Mouse (Mus musculus) erythroblast, adult 5-6 weeks (primary cell): Measurements from ENCODE around the gene Pcgf1. TPM values are rescaled to one million over a fixed set of nuclear protein-coding genes. Genes with fewer than 3 reads are reported as not detected.

Experiments used
- ATAC-seq: replicated peaks from 2 replicates; pipeline ENCODE4 v1.8.0; 2016; ENCODE audit warnings: moderate number of reproducible peaks, mild to moderate bottlenecking, moderate TSS enrichment, inconsistent platforms; ENCODE audit not compliant: poor library complexity, low FRiP score, severe bottlenecking
- total RNA-seq, 2 experiments: library from RNA; stranded (forward) in 1 of 2; stranded (reverse) in 1 of 2; fragments of 150-400 nt in 1 of 2; fragments of 200-764, 138-1000 nt in 1 of 2; gene quantifications; 2 replicates each; pipeline versions ENCODE4 v1.2.3 to v1.2.4; 2015 to 2017; ENCODE audit warnings: low replicate concordance in 2 of 2

Pcgf1 gene
- total RNA-seq, 2 experiments from 2014 or later = 18.1 to 19.8 TPM

DNA sequence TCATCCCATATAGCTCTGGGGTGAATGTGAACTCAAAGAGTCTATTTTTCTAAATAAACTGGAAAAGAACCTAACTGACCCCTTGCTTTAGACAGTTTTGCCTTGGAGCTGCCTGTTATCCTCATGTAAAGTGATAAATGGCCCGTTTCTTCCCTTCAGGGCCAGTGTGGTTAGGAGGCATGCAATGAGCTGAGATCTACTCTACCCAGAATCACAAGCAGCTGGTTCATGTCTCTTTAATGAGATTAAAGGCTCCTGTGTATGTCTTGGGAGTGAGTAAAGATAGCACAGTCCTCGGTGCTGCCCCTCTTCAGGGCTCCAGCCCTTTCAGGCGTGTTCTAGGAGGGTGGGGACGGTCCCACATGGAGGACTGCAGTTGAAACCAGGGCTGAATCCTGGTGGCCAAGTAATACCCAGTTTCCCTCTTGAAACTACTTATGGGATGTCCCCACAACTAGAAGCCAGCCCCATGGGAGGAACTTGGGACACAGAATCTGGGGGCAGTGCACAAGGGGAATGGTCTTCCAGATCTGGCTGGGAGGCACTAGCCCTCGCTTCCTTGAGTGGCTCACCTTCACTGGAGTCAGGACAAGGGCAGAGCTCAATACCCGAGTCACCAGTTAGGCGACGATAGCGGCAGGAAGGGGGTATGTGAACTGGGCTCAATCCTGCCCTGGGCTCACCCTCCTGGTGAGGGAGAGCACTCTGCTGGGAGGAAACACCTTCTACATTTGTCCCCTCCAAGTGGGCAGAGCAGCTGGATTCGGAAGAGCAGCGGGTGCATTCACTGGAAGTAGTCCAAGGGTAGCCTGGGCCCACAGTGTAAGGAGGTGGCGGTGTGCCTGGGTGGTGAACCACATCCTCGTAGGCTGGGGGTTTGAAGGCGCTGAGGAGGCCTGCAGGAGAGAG is 41.4 kb downstream of the Pcgf1 start:
- ATAC-seq = no peak

DNA sequence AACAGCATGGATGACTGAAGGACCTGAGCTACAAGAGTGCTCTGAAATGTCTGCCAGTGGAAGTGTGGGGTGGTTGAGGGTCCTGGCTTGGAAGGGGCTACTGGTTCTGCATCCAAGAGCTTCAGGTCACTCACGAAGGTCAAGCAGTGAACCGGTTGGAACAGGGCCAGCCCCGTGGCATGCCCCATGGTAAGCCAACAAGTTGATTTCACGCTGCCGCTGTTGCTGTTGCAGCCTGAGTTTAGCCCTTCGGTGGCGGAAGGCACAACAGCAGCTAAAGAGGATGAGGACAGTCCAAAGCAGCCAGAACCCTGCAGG is 42.0 kb downstream of the Pcgf1 start:
- ATAC-seq = no peak

DNA sequence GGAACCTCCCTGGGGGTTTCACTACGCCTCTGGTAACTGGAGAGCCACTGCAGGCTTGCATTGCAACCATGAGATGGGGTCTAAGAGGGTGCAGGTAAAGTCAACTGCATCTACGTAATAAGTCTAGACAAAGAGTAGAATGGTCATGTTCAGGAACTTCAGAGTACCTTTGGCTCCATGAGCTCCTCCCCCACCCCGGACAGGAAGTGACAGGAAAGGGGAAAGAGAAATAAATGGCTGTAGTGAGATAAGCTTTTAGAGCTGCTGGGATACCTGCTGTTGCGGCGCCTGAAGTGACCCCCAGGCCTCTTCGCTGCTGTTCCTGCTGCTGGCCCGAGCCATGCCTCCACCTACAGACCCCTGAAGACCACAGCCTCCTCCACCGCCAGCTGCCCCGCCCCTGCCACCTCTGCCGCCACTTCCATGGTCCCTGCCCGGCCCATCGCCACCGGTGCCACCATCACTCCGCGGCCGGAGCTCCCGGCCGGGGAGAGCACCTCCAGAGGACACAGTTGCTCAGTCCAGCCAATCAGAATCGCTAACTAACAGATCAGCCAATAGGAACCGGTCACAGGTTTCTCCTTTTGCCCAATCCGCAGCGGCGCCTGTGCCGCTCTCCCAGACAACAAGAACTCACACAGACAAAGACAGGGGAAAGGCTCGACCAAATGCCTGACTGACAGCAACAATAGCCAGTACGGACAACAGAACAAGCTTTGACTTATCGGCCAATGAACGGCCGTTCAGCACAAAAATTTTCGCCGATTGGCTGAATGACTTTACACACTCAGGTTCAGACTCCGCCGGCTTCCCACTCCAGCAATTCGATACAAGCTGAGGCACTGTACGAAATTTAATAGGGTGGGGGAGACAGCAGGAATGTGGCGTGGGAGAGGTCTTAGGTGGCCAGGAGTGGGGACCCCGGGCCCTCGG is 43.5 kb downstream of the Pcgf1 start, which contains the start of gene Wbp1:
Wbp1 (minus strand) TSS at position 630 of the 933 bp plus-strand sequence.
- ATAC-seq = peak; percentile 81

DNA sequence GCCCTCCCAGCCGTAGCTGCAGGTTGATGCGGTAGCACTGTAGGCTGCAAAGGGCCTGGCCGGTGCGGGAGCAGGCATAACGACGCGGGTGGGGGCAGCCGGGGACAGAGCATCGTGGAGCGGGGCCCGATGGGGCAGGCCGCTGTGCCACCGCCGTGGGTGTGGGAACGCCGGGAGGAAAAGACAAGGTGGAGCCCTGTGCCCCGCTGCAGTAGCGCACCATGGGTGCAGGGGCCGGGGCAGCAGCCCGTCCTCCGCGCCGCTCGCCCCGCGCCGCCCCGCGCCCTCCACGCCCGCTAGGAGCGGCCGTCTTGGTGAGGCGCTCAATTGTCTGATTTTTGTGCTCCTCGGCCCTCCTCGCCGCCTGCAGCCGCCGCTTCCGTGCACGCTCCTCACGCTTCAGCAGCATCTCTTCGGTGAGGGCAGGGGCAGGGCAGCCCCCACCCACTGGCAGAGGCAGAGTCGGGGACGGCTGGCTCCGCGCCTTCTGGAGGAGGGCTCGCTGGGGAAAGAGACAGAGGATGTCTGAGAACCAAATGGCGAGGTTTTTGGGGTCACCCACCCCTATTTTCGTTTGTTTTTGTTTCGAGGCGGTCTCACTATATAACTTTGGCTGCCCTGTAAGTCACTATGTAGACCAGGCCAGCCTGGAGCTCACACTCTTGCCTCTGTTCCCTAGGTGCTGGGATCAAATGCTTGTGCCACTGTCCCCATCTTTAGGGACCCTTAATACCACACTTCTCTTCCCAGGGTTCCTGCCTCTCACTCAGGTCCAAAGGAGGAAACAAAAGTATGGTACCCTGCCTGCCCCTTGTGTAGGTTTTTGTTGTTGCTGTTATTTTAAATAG is 44.4 kb downstream of the Pcgf1 start:
- peak; percentile 24 for ATAC-seq

DNA sequence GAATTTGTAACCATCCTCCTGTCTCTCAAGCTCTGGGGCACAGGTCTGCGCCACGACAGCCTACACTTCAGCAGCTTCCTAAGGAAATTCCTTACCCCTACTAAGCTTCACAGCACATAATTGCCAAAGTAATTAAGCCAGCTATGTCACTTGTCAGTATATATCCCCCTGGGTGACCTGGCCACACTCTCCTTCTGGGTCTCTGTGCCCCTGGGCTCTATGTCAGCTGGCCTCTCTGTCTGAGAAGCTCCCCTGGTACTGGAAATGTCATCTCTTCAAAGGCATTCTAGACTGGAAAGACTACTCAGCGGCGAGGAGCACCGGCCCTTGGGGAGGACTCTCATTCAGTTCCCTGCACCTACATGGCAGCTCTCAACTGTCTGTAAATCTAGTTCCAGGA is 45.3 kb downstream of the Pcgf1 start:
- no peak for ATAC-seq

DNA sequence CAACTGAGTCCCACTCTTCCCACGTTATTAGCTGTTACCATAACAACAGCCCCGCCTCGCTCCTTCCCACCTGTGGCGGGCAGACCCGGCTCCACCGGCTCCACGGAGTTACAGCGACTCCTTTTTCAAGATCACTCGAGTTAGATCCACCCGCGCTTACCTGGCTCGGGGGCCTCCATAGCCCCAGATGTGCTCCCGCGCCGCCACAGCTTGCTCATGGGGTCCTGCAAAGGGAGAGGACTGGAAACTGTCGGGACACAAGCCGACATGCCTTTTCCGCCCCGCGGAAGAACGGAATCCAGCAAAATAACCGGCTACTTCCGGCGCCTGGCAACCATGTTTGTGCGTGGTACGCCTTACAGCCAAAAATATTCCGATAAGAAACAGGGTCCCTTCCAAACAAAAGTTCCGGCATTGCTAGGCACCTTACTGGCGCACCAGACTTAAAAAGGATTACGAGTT is 47.2 kb downstream of the Pcgf1 start:
- ATAC-seq = peak; percentile 69

DNA sequence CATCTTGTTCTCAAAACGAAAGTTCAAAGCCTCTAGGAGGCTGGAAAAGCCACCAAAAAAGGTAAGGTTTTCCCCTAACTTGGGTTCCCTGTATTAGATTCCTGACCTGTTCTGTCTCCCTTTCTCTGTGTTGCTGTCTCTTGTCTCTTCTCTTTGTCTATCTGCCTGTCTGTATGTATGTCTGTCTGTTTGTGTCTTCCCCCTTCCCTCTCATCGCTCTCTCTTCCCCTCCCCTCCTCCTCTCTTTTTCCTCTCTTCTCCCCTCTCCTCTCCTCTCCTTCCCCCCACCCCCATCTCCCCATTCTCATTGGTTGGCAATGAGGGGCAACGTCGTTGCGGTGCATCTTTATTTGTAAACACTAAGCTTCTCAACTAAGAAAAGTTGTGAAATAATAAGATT is 47.7 kb downstream of the Pcgf1 start, which contains the start of gene Ino80b:
Ino80b (minus strand) TSS at position 101 of the 400 bp plus-strand sequence.
- no peak for ATAC-seq

DNA sequence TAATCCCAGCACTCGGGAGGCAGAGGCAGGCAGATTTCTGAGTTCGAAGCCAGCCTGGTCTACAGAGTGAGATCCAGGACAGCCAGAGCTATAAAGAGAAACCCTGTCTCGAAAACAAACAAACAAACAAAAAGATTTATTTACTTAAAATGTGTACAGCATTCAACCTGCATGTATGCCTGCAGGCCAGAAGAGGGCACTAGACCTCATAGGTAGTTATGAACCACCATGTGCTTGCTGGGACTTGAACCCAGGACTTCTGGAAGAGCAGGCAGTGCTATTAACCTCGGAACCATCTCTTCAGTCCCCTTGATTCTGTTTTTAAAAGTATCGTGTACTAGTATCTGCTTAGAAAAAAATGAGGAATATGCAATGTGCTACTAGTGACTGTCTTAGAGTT is 49.8 kb downstream of the Pcgf1 start:
- ATAC-seq = no peak

Other genes starting within 250 kb of the Pcgf1 start
- not detected in 2 replicates for gene Sema4f, start 138.1 kb upstream of the Pcgf1 start, total RNA-seq (2015; ENCODE audit: low replicate concordance)
- not detected in 2 replicates for gene Sema4f, start 138.1 kb upstream of the Pcgf1 start, total RNA-seq (2017; ENCODE audit: low replicate concordance)
- 2.7 and 25.6 TPM in 2 replicates for gene M1ap, start 131.0 kb upstream of the Pcgf1 start, total RNA-seq (2015; ENCODE audit: low replicate concordance)
- 8.2 and 16.6 TPM in 2 replicates for gene M1ap, start 131.0 kb upstream of the Pcgf1 start, total RNA-seq (2017; ENCODE audit: low replicate concordance)
- gene Dok1, start 44.4 kb upstream of the Pcgf1 start, total RNA-seq (2015; ENCODE audit: low replicate concordance) = 11.3 and 19.4 TPM in 2 replicates
- 23.9 and 24.7 TPM in 2 replicates for gene Dok1, start 44.4 kb upstream of the Pcgf1 start, total RNA-seq (2017; ENCODE audit: low replicate concordance)
- gene Loxl3, start 43.7 kb upstream of the Pcgf1 start, total RNA-seq (2015; ENCODE audit: low replicate concordance) = 1.5 and 2.9 TPM in 2 replicates
- 3.2 and 3.6 TPM in 2 replicates for gene Loxl3, start 43.7 kb upstream of the Pcgf1 start, total RNA-seq (2017; ENCODE audit: low replicate concordance)
- 197 and 242 TPM in 2 replicates for gene Aup1, start 23.3 kb upstream of the Pcgf1 start, total RNA-seq (2015; ENCODE audit: low replicate concordance)
- gene Aup1, start 23.3 kb upstream of the Pcgf1 start, total RNA-seq (2017; ENCODE audit: low replicate concordance) = 212 and 218 TPM in 2 replicates
- 69.4 and 97.8 TPM in 2 replicates for gene Htra2, start 22.6 kb upstream of the Pcgf1 start, total RNA-seq (2015; ENCODE audit: low replicate concordance)
- 41.9 and 57.7 TPM in 2 replicates for gene Htra2, start 22.6 kb upstream of the Pcgf1 start, total RNA-seq (2017; ENCODE audit: low replicate concordance)
- gene Dqx1, start 20.0 kb upstream of the Pcgf1 start, total RNA-seq (2015; ENCODE audit: low replicate concordance) = 1.7 and 3.5 TPM in 2 replicates
- gene Dqx1, start 20.0 kb upstream of the Pcgf1 start, total RNA-seq (2017; ENCODE audit: low replicate concordance) = 4.2 and 6.7 TPM in 2 replicates
- not detected in 2 replicates for gene Tlx2, start 7.6 kb upstream of the Pcgf1 start, total RNA-seq (2015; ENCODE audit: low replicate concordance)
- gene Tlx2, start 7.6 kb upstream of the Pcgf1 start, total RNA-seq (2017; ENCODE audit: low replicate concordance) = not detected in 2 replicates
- gene Lbx2, start 8.5 kb downstream of the Pcgf1 start, total RNA-seq (2015; ENCODE audit: low replicate concordance) = not detected in 2 replicates
- not detected in 2 replicates for gene Lbx2, start 8.5 kb downstream of the Pcgf1 start, total RNA-seq (2017; ENCODE audit: low replicate concordance)
- not detected in 2 replicates for gene Ccdc142, start 23.7 kb downstream of the Pcgf1 start, total RNA-seq (2015; ENCODE audit: low replicate concordance)
- 0.98 TPM in 1 of 2 replicates, not detected in the other for gene Ccdc142, start 23.7 kb downstream of the Pcgf1 start, total RNA-seq (2017; ENCODE audit: low replicate concordance)
- 0.19 TPM in 1 of 2 replicates, not detected in the other for gene Gm42688, start 23.7 kb downstream of the Pcgf1 start, total RNA-seq (2015; ENCODE audit: low replicate concordance)
- 0.94 TPM in 1 of 2 replicates, not detected in the other for gene Gm42688, start 23.7 kb downstream of the Pcgf1 start, total RNA-seq (2017; ENCODE audit: low replicate concordance)
- 21.7 and 33.9 TPM in 2 replicates for gene Mrpl53, start 31.2 kb downstream of the Pcgf1 start, total RNA-seq (2015; ENCODE audit: low replicate concordance)
- gene Mrpl53, start 31.2 kb downstream of the Pcgf1 start, total RNA-seq (2017; ENCODE audit: low replicate concordance) = 6.6 and 14.8 TPM in 2 replicates
- 5.8 and 11.3 TPM in 2 replicates for gene Mogs, start 37.6 kb downstream of the Pcgf1 start, total RNA-seq (2015; ENCODE audit: low replicate concordance)
- 13.8 and 18.5 TPM in 2 replicates for gene Mogs, start 37.6 kb downstream of the Pcgf1 start, total RNA-seq (2017; ENCODE audit: low replicate concordance)
- gene Wbp1, start 43.7 kb downstream of the Pcgf1 start, total RNA-seq (2015; ENCODE audit: low replicate concordance) = 7.1 and 18.8 TPM in 2 replicates
- gene Wbp1, start 43.7 kb downstream of the Pcgf1 start, total RNA-seq (2017; ENCODE audit: low replicate concordance) = 18.3 and 42.2 TPM in 2 replicates
- 0.77 and 5.2 TPM in 2 replicates for gene Ino80b, start 47.6 kb downstream of the Pcgf1 start, total RNA-seq (2015; ENCODE audit: low replicate concordance)
- gene Ino80b, start 47.6 kb downstream of the Pcgf1 start, total RNA-seq (2017; ENCODE audit: low replicate concordance) = 19.2 and 25.0 TPM in 2 replicates
- 0.63 TPM in 1 of 2 replicates, not detected in the other for gene Rtkn, start 57.6 kb downstream of the Pcgf1 start, total RNA-seq (2015; ENCODE audit: low replicate concordance)
- gene Rtkn, start 57.6 kb downstream of the Pcgf1 start, total RNA-seq (2017; ENCODE audit: low replicate concordance) = not detected in 2 replicates
- not detected in 2 replicates for gene Wdr54, start 78.5 kb downstream of the Pcgf1 start, total RNA-seq (2015; ENCODE audit: low replicate concordance)
- gene Wdr54, start 78.5 kb downstream of the Pcgf1 start, total RNA-seq (2017; ENCODE audit: low replicate concordance) = 0.28 TPM in 1 of 2 replicates, not detected in the other
- gene 1700003E16Rik, start 78.5 kb downstream of the Pcgf1 start, total RNA-seq (2015; ENCODE audit: low replicate concordance) = not detected in 2 replicates
- not detected in 2 replicates for gene 1700003E16Rik, start 78.5 kb downstream of the Pcgf1 start, total RNA-seq (2017; ENCODE audit: low replicate concordance)
- gene Dctn1, start 88.1 kb downstream of the Pcgf1 start, total RNA-seq (2015; ENCODE audit: low replicate concordance) = 21.7 and 21.9 TPM in 2 replicates
- gene Dctn1, start 88.1 kb downstream of the Pcgf1 start, total RNA-seq (2017; ENCODE audit: low replicate concordance) = 18.0 and 25.9 TPM in 2 replicates
- gene Slc4a5, start 142.0 kb downstream of the Pcgf1 start, total RNA-seq (2015; ENCODE audit: low replicate concordance) = 1.0 and 1.2 TPM in 2 replicates
- 0.28 and 0.43 TPM in 2 replicates for gene Slc4a5, start 142.0 kb downstream of the Pcgf1 start, total RNA-seq (2017; ENCODE audit: low replicate concordance)
- gene Mthfd2, start 248.0 kb downstream of the Pcgf1 start, total RNA-seq (2015; ENCODE audit: low replicate concordance) = 13.8 and 21.1 TPM in 2 replicates
- gene Mthfd2, start 248.0 kb downstream of the Pcgf1 start, total RNA-seq (2017; ENCODE audit: low replicate concordance) = 21.8 and 29.0 TPM in 2 replicates
- 51.6 and 54.6 TPM in 2 replicates for gene Mob1a, start 248.1 kb downstream of the Pcgf1 start, total RNA-seq (2015; ENCODE audit: low replicate concordance)
- 71.1 and 78.7 TPM in 2 replicates for gene Mob1a, start 248.1 kb downstream of the Pcgf1 start, total RNA-seq (2017; ENCODE audit: low replicate concordance)